Mouse (Mus musculus) heart, embryonic 10.5 days (tissue): ENCODE measurements around the gene Rerg. TPM values are rescaled to one million over a fixed set of nuclear protein-coding genes. Genes with fewer than 3 reads are reported as not detected.

ENCODE experiments used
- DNase-seq: peaks from one replicate; pipeline ENCODE4 v3.0.0-alpha.2; 2017; ENCODE audit warnings: low spot score
- H3K27ac ChIP-seq: fragments of 300-500 bp; sonication (generic); 2 replicates; pipeline ENCODE4 v1.5.1; 2016; ENCODE audit warnings: mild to moderate bottlenecking
- H3K27me3 ChIP-seq: fragments of 300-500 bp; sonication (generic); 2 replicates; pipeline ENCODE4 v1.6.1; 2016; ENCODE audit warnings: mild to moderate bottlenecking; ENCODE audit not compliant: poor library complexity, insufficient read depth, severe bottlenecking
- H3K36me3 ChIP-seq: fragments of 300-500 bp; sonication (generic); 2 replicates; pipeline ENCODE4 v1.6.1; 2016; ENCODE audit warnings: mild to moderate bottlenecking, moderate library complexity
- H3K4me1 ChIP-seq: fragments of 300-500 bp; sonication (generic); 2 replicates; pipeline ENCODE4 v1.6.1; 2016; ENCODE audit warnings: mild to moderate bottlenecking
- H3K4me3 ChIP-seq: fragments of 300-500 bp; sonication (generic); 2 replicates; pipeline ENCODE4 v1.5.1; 2016; ENCODE audit warnings: mild to moderate bottlenecking, moderate library complexity
- H3K9me3 ChIP-seq: fragments of 300-500 bp; sonication (generic); 2 replicates; pipeline ENCODE4 v1.6.1; 2016; ENCODE audit warnings: mild to moderate bottlenecking, moderate library complexity
- WGBS: fragments of 180-500 bp; shearing (Covaris S2); methylation state at CpG from one replicate; pipeline ENCODE4 v1.1.7; 2016; 5-methylcytosine and 5-hydroxymethylcytosine counted together
- polyA plus RNA-seq: library from polyadenylated mRNA; unstranded; fragments of >200 nt; fragmentation: Nextera tagmentation; extraction: Ambion mirVana; gene quantifications from 2 replicates; pipeline ENCODE4 v1.2.1, GENCODE M21; 2016

The Rerg gene
- polyA plus RNA-seq, 1 experiment from 2014 or later, result 6.8 TPM

DNA sequence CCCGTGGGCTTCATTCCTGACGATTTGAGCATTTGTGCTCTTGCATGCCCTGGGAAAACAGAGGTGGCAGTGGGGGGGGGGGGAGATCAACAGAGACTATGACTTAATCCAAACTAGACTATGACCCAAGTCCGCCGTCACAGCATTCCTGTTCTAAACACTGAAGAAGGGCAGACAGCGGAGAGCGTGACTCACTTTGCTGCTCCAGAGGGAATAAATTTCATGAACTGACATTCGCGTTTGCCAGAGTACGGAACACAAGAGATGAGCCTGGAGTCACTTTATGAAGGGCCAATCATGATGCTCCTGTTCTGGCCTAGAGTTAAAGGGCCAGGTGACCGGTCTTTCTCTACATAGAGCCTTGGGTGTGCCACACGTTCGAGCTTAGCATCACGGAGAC is 93.6 kb downstream of the Rerg start:
- Histone ChIP-seq H3K4me3 (no peak overlapping the region), H3K36me3 (no peaks in the 10 kb centered on the region), H3K27ac (no peak overlapping the region), H3K4me1 (0 out of 2 replicates have a peak, but pooled peaks cover 3% of the 10 kb centered on the region), H3K9me3 (no peaks in the 10 kb centered on the region), H3K27me3 (no peaks in the 10 kb centered on the region)
- no peak for DNase-seq
- WGBS, result 90% methylated on average over 13 of the region's 13 CpGs

DNA sequence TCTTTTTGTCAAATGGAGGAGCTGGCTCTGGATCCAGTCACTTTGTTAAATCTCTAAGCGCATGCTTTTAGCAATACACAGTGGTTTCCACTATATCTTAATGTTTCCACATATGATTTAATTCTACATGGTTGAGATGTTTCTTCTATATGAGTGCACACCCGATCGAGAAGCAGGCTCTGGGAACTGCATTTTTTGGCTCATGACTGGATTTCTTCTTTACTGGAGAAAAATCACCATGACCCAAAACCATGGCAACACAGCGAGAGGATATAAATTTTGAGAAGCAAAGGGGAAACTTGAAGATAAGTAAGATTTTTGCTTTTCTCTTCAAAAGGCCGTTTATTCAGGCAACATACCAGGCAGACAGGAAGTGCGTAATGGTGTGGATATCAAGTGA is 94.1 kb downstream of the Rerg start:
- Histone ChIP-seq H3K27me3 (no peaks in the 10 kb centered on the region), H3K4me1 (0 out of 2 replicates have a peak, but pooled peaks cover 3% of the 10 kb centered on the region), H3K4me3 (no peak overlapping the region), H3K36me3 (no peaks in the 10 kb centered on the region), H3K9me3 (no peaks in the 10 kb centered on the region), H3K27ac (no peak overlapping the region)
- DNase-seq, result no peak
- 85% methylated on average over 6 of the region's 6 CpGs for WGBS

DNA sequence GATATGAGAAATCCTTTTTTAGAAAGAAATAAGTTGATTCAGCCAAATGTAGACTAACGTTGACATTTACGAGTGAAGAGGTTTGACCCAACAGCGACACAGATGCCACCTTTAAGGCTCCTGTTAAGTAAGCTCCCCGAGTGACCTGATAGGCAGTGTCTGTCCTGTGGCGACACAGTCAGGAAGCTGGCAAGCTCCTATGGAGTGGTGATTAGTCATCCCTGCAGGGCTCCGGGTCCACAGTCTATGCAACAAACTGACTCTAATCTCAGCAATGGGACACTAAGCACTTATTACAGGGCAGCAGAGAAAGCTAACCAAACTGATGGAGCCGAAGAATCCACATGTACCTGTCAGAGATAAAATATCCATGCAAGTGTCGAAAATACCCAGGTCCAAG is 98.0 kb downstream of the Rerg start:
- H3K36me3 ChIP-seq, result no peaks in the 10 kb centered on the region
- 35% methylated on average over 8 of the region's 8 CpGs for WGBS
- H3K4me3 ChIP-seq, result no peak overlapping the region
- 0 out of 2 replicates have a peak, but pooled peaks cover 9% of the 10 kb centered on the region for H3K4me1 ChIP-seq
- no peaks in the 10 kb centered on the region for H3K9me3 ChIP-seq
- H3K27me3 ChIP-seq, result no peaks in the 10 kb centered on the region
- peak; percentile 66 for DNase-seq
- H3K27ac ChIP-seq, result no peak overlapping the region

DNA sequence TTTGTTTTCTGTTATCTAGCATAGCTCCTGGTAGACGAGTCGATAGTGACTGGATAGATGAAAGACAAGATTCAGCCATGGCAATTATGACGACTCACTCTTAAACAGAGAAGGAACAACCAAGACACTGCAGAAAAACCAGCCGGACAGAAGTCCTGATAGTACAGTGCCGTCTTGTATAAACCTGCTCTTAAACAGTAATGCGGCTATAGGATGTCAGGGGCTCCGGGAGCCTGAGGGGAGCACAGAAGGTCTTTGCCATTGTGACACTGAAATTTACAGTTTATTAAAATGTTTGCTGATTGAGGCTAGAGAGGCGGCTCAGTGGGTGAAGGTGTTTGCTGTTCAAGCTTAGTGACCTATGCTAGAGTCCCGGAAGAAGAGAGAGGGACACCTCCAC is 98.8 kb downstream of the Rerg start:
- DNase-seq, result peak; percentile 55
- Histone ChIP-seq H3K36me3 (no peaks in the 10 kb centered on the region), H3K27me3 (no peaks in the 10 kb centered on the region), H3K27ac (no peak overlapping the region), H3K4me3 (no peak overlapping the region), H3K4me1 (peaks cover 10% of the 10 kb centered on the region; the same call in 1 of the 2 replicates), H3K9me3 (no peaks in the 10 kb centered on the region)
- 80% methylated on average over 9 of the region's 9 CpGs for WGBS

DNA sequence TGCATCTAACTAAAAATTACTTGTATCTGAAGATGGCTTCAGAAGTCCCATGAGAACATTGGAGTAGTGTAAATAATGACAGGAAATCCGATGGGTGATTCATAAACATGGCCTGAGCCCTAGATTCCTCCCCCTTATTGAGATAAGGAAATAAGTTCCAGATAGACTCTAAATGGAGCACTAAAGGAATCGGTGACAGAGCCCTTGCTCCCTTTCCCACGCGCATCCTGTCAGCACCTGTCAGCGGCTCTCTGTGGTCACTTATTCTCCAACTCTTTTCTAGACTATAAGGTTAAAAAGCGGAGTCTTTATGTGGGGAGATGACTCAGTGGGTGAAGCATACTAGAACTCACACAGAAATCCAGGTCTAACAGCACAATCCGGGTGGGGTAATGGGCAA is 104.8 kb downstream of the Rerg start:
- Histone ChIP-seq H3K9me3 (no peaks in the 10 kb centered on the region), H3K27me3 (no peaks in the 10 kb centered on the region), H3K4me1 (peaks cover 24% of the 10 kb centered on the region), H3K4me3 (no peak overlapping the region), H3K27ac (no peak overlapping the region), H3K36me3 (no peaks in the 10 kb centered on the region)
- DNase-seq, result no peak
- 36% methylated on average over 7 of the region's 7 CpGs for WGBS

DNA sequence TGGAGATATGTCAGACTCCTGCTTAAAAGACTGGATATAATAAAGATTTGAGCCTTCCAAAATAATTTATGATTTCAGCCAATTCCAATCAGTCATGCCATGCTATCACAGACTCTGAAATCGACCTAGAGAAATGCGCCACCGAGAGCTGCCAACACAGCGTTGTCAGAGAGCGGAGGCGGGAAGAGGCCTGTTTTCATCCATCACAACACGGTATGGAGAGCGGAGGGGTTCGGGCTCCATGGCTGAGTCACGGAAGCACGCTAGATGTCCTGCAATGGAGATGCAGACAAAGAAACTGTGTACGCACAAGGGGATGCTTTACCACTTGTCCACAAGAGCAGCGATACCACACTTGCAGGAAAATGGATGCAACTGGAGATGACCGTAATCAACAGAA is 105.5 kb downstream of the Rerg start:
- no peaks in the 10 kb centered on the region for H3K36me3 ChIP-seq
- peaks cover 21% of the 10 kb centered on the region for H3K4me1 ChIP-seq
- DNase-seq, result peak; percentile 71
- H3K27me3 ChIP-seq, result no peaks in the 10 kb centered on the region
- no peaks in the 10 kb centered on the region for H3K9me3 ChIP-seq
- 88% methylated on average over 14 of the region's 14 CpGs for WGBS
- no peak overlapping the region for H3K4me3 ChIP-seq
- H3K27ac ChIP-seq, result no peak overlapping the region

DNA sequence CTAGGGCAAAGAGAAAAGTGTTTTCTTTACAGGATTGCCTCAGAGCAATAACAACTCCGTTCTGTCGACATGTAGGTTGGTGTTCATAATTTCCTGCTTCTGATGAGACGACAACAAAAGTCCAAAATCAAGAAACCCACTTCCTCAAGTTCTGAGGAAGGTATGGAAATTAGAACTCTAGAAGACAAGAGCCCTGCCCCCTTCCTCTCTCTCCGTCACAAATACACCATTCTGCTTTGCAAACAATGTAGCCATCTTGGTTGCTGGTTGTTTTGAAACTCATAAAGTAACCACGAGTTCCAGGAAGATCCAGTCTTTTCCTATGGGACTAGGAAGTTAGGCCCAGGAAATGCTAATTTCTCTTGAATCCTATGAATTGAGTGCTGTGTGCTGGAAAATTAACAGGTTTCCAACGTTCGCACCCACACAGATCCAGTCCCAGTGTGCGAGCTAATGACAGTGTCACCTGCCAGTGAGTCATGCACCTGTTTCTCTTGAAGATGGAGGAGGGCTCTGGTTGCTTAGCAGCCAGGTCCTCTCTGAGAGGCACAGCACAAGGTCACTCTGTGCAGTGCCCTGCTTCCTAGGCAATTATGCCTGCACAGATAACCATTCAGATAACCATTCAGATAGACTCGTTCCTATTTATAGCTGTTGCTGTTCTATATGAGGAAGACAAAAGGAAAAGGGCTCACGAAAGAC is 106.9 kb downstream of the Rerg start:
- no peaks in the 10 kb centered on the region for H3K36me3 ChIP-seq
- WGBS, result 60% methylated on average over 10 of the region's 10 CpGs
- DNase-seq, result peak; percentile 65
- H3K4me3 ChIP-seq, result no peak overlapping the region
- H3K4me1 ChIP-seq, result peaks cover 21% of the 10 kb centered on the region
- H3K27ac ChIP-seq, result no peak overlapping the region
- no peaks in the 10 kb centered on the region for H3K27me3 ChIP-seq
- no peaks in the 10 kb centered on the region for H3K9me3 ChIP-seq

DNA sequence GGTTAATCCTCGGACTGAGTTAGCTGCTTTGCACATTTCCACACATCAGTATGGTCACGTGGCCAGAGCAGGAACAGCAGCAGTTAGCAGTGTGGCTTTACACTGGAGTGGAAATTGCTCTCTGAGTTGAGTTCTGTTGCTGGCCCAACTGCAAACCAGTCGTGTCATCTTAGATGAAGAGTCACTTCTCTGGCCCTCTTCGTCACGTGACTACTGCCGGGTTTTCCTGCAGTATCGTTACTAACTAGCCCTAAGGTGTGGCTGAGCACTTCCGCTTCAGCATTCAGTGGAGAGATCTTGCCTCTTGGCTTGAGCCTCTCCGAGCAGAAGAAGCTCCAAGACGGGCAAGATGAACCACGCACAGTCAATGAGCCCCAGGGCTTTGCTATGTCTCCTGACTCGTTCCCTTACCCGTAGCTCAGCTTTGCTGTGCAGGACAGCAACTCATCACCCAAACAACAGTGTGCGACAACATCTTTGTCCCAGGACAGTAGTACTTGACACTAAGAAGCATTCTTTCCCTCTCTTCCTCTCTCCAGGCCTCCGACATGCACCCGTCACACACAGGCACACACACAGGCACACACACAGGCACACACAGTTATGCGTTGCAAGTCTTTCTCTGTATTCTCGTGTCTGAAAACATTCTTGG is 108.3 kb downstream of the Rerg start:
- Histone ChIP-seq H3K9me3 (no peaks in the 10 kb centered on the region), H3K4me1 (peaks cover 21% of the 10 kb centered on the region), H3K4me3 (no peak overlapping the region), H3K27me3 (no peaks in the 10 kb centered on the region), H3K27ac (no peak overlapping the region), H3K36me3 (no peaks in the 10 kb centered on the region)
- WGBS, result 82% methylated on average over 18 of the region's 18 CpGs
- peak; percentile 70 for DNase-seq

DNA sequence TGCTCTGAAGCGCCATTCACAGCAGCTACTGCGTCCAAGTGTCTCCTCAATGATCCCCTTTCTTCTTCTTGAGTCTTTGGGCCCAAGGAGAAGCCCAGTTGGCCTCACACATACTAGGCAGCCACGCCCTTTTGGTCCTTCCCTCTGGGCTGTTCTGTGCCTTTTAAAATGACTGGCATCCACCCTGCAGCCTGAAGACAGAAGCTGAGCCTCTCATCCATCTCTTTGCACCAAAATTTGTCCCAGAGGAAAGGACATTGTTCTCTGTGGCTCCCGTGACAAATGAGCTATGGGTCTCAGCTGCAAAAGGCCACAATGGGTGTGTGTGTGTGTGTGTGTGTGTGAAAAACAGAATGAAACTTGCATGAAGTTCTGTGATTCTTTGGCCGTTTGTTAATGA is 109.7 kb downstream of the Rerg start:
- DNase-seq, result peak; percentile 61
- Histone ChIP-seq H3K4me1 (peaks cover 12% of the 10 kb centered on the region), H3K4me3 (no peak overlapping the region), H3K27ac (no peak overlapping the region), H3K27me3 (no peaks in the 10 kb centered on the region), H3K36me3 (no peaks in the 10 kb centered on the region), H3K9me3 (no peaks in the 10 kb centered on the region)
- WGBS, result 69% methylated on average over 5 of the region's 5 CpGs

DNA sequence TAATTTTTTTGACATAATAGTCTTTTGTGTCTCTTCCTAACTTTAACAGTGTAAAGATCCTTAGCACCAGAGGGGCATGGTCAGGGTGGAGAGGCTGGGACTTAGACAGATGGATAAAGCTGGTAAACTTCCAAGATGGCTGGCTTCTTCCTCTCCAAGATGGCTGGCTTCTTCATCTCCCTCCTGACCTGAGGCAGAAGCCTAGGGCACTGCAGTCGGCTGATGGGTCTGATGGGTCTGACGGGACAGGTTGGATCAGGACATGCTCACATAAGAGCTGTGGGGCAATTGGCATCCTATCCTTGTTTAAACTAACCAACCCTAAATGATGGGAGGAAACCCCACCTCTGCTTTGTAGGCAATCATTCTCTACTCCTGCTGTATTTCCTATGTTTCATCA is 112.0 kb downstream of the Rerg start:
- Histone ChIP-seq H3K4me1 (no peaks in the 10 kb centered on the region), H3K27me3 (no peaks in the 10 kb centered on the region), H3K9me3 (no peaks in the 10 kb centered on the region), H3K27ac (no peak overlapping the region), H3K36me3 (no peaks in the 10 kb centered on the region), H3K4me3 (no peak overlapping the region)
- DNase-seq, result no peak
- WGBS, result 91% methylated on average over 2 of the region's 2 CpGs

DNA sequence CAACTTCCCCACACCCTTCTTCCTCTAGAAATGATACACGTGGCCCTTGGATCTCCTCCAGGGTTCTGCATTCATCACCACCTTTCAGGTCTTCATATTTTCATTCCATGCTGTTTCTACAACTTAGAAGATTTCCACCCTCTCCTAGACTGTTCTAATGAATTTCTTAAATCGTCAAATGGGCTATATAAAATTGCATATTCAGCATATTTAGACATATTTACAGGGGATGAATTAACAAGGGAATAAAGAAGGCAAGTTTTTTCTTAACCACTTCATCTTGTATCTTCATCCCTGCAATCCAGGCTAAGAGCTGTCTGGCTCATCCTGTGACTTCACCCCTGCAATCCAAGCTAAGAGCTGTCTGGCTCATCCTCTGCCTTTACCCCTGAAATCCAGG is 116.2 kb downstream of the Rerg start:
- Histone ChIP-seq H3K9me3 (peaks cover 7% of the 10 kb centered on the region; the same call in 1 of the 2 replicates), H3K27me3 (no peaks in the 10 kb centered on the region), H3K4me1 (no peaks in the 10 kb centered on the region), H3K4me3 (no peak overlapping the region), H3K36me3 (0 out of 2 replicates have a peak, but pooled peaks cover 2% of the 10 kb centered on the region), H3K27ac (no peak overlapping the region)
- no peak for DNase-seq
- WGBS, result 83% methylated on average over 2 of the region's 2 CpGs

DNA sequence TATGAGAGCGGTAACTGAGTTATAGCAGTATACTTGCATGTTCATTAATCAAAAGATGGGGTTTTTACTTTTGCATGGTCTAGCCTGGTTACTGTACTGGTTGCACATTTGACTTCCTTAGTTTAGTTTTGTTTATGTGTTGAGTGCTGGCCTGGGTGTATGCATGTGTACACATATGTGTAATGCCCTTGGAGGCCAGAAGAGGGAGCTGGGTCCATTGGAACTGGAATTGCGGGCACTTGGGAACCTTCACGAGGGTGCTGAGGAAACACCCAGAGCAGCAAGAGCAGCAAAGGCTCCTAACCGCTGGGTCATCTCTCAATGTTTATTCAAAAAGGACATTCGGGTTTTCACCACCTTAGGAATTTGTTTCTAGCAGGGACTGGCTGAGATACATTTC is 116.8 kb downstream of the Rerg start:
- no peaks in the 10 kb centered on the region for H3K4me1 ChIP-seq
- DNase-seq, result no peak
- WGBS, result 78% methylated on average over 5 of the region's 5 CpGs
- H3K4me3 ChIP-seq, result no peak overlapping the region
- H3K27me3 ChIP-seq, result no peaks in the 10 kb centered on the region
- 0 out of 2 replicates have a peak, but pooled peaks cover 2% of the 10 kb centered on the region for H3K36me3 ChIP-seq
- H3K27ac ChIP-seq, result no peak overlapping the region
- H3K9me3 ChIP-seq, result peaks cover 8% of the 10 kb centered on the region; the same call in 1 of the 2 replicates

DNA sequence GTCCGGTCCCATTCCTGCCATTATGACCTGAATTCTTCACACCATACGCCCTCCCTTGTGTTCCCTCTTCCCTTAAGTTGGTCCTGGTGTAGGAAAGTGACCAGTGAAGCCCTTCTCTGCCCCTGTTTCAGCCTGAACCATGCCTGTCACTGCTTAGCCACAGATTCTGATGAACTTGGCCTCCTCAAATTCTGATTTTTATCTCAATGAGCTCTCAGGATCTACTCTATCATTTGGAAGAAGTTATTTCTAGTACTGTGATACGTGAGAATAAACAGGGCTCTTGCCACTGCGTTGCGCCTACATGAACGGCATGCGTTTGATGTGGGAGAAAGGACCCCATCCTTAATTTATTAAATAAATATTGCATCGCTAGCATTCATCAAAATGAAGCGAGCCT is 117.3 kb downstream of the Rerg start:
- DNase-seq, result peak; percentile 66
- Histone ChIP-seq H3K4me1 (no peaks in the 10 kb centered on the region), H3K9me3 (peaks cover 8% of the 10 kb centered on the region; the same call in 1 of the 2 replicates), H3K27ac (no peak overlapping the region), H3K27me3 (no peaks in the 10 kb centered on the region), H3K36me3 (0 out of 2 replicates have a peak, but pooled peaks cover 2% of the 10 kb centered on the region), H3K4me3 (no peak overlapping the region)
- WGBS, result 91% methylated on average over 9 of the region's 9 CpGs
